Mouse (Mus musculus): ENCODE measurements around the gene Ppp1r1c.
A peak's percentile ranks its signal among the peaks of the same experiment; 100 is the strongest.

GRCm38 (mm10) chr2:79762723-79763388, 55.3 kb downstream of the Ppp1r1c start:
- no peak for TF ChIP-seq CTCF (IDR thresholded peaks at IDR 0.05; ENCODE audit: low read depth)
- TF ChIP-seq EP300 (IDR thresholded peaks at IDR 0.05; ENCODE audit: low read depth): peak; percentile 88
